Mouse (Mus musculus): ENCODE data around the gene Dnase2b.
A peak's percentile ranks its signal among the peaks of the same experiment; 100 is the strongest.

Dnase2b gene

DNA sequence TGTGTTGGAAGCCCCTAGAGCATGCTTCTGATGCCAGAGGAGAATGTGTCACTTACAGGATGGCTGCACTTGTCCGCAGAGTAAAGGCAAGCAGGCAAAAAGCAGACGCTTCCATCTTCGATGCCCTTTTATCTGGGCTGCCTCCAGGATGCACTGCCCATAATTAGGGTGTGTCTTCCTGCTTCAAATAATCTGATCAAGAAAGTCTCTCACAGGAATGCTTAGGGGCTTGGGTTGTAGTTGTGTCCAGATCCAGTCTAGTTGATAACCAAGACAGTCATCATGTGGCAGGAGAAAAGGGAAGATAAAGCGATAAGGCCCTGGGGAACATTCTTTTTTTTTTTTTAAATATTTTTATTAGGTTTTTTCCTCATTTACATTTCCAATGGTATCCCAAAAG is at the start of gene Dnase2b:
Gene Dnase2b, minus strand, starts transcription at position 101 of the 400 bp plus-strand sequence.
- no peak for DNase-seq (ENCODE audit: low read depth, low spot score)

DNA sequence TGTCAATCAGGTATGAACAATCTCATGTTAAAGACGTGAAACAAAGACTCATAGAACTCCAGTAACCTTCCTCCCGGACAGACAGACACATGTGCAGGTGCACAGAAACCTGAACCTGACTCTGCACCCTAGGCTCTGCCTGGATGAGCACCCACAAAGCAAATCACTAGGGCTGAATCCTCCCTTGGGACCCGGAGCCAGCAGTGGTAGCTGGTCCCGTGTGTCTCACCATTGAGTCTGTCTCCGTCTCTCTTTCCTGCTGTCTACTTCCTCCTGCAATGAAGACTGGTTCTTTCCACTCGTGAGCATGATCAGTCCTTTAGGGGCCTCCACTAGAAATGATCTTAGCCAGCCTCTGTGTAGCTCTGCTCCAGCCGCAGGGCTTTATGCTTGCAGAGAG is 46.5 kb upstream of the Dnase2b start:
- DNase-seq (ENCODE audit: low read depth, low spot score) = no peak

DNA sequence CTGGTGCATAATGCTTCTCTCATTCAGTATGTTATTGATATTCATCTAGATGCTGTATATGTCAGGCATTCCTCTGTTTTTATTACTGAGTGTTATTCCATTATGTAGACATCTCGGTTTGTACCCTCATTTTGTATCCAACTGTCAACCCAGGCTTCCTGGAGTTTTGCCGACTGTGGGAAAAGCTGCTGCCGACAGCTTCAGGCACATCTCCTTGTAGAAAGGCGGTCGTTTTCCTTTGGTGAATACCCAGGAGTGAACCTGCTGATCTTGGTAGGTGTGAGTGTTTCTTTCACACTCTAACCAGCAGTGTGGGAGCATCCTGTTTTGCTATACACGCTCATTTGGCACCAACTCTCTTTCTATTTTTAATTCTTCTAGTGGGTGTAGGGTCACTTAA is 45.6 kb upstream of the Dnase2b start:
- peak; percentile 39 for DNase-seq (ENCODE audit: low read depth, low spot score)

DNA sequence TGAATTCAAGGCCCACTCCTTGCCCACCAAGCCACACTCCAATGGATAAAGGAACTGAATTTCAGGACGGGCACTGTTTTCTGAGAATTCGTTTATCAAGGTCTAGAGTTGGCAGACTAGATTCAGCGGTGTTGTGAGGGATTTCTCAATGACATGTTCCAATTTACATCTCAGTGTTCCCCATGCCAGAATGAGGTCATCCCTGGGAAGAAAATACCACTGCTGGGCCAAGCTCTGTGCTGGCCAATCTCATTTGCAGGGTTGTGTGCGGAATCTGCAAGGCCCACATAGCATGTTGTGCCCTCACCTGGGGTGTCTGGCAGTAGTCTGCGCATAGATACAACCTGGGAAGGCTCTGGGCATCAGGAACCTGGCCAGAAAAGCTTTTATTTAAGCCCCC is 43.9 kb upstream of the Dnase2b start:
- no peak for DNase-seq (ENCODE audit: low read depth, low spot score)

DNA sequence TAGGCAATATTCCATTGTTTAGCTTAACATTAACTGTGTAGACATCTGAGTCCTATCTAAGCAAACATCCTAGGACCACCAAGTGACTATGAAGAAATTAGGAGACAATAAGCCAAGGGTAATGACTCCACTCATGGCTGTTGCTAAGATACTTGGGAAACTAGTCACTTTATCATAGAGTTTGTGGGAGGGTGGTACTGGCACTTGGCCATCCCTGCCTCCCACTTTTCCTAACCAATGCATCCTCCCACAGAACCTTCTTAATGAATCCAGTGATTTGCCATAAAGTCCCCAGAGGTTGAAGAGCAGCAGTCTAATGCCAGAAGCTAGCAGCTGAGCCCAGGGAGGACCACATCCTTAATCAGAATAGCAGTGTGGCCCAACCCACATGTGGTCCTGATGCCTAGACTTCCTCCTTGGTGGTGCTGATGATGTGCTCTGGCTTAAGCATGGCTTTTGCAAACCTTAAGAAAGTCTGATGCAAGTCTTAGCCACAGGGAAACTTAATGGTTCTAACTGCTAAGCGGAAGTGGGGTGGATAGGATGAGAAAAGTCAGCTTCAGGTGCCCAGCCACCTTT is 42.8 kb upstream of the Dnase2b start:
- DNase-seq (ENCODE audit: low read depth, low spot score) = peak; percentile 27

DNA sequence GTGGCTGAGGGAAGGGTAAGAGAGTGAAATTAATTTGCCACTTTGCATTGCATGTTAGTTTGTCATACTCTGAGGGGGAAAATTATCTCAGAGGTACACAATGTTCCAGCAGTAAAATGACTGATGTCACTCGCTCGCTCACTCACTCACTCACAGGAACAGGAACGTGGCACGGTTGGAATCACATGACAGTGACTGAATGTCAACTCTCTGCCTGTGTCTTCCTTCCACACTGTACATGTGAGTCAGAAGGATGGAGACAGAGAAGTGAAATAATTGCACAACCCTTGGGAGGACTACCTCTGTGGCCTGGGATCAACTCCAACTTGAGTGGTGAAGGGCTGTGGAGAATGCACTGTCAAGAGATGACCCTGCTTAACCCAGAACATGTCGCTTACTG is 42.0 kb upstream of the Dnase2b start:
- no peak for DNase-seq (ENCODE audit: low read depth, low spot score)

DNA sequence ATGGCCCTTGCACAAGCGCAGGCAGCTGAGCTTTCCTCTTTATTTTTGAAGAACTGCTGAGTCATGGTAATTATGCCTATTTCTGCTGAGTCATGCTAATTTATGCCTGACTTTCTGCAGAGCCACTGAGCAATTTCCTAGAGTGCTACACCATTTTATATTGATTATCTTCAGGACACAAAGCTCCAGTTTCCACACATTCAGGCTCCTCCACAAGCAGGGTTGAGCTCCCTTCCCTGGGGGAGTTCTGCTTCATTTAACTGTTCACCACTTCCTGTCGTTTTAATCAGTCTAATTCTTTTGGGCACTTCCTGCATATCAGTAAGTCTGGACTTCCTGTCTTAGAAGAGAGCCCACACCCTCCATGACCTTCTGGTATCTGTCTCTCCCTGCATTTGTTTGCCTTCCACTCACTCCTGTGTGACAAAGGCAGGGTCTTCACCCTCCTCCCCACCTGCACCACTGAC is 39.7 kb upstream of the Dnase2b start:
- no peak for DNase-seq (ENCODE audit: low read depth, low spot score)

DNA sequence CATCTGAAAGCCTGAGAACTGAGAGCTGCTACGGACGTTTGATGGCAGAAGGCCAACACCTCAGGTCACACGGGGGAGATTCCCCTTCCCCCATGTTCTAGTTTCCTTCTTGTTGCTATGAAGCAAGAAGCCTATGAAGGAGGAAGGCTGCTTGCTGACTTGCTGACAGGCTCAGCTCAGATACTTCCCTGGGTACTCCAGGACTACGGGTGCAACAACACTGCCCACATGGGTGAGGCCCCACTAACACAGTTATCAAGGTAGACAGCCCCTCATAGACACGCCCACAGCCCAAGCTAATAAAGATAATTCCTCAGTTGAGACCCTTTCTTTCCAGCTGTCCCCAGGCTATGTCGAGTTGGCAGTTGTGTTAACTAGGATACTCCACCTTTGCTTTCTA is 38.3 kb upstream of the Dnase2b start:
- DNase-seq (ENCODE audit: low read depth, low spot score) = no peak

DNA sequence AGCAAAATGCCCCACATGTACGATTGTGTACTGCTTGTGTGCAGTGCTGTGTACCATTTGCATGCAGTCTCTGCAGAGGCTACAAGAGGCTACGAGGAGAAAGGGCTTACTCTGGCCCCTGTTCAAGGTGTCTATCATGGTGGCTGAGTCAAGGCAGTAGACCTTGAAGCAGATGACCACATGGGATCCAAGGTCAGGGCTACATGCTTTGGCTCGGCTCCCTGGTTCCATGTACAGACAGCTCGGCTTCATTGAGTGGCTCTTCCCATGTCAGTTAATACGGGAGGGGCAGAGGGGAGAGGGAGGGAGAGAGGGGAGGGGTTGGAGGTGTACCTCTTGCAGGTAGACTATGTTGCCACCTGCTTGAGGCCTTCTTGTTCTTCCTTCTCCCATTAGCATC is 37.0 kb upstream of the Dnase2b start:
- no peak for DNase-seq (ENCODE audit: low read depth, low spot score)

DNA sequence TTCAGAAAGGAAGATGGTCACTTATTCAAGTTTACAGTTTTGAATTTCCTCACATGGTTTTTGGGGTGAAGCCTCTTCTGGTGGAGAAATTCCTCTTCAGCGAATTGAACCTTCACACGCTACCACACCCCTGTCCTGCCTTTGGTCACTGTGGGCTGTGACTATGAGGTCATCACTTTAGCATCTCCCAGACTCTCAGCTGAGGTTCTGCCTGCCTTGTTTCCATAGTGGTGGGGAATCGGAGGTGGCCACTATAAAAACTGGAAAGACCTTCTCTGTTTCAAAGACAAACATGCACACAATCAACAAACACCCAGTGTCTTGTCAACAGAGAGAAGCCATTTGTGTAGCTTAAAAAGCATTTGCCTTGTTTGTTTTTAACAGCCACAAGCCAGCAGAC is 35.8 kb upstream of the Dnase2b start, which contains the start of gene 4930503B20Rik:
Gene 4930503B20Rik, minus strand, starts transcription at position 101 of the 400 bp plus-strand sequence.
- DNase-seq (ENCODE audit: low read depth, low spot score) = no peak

DNA sequence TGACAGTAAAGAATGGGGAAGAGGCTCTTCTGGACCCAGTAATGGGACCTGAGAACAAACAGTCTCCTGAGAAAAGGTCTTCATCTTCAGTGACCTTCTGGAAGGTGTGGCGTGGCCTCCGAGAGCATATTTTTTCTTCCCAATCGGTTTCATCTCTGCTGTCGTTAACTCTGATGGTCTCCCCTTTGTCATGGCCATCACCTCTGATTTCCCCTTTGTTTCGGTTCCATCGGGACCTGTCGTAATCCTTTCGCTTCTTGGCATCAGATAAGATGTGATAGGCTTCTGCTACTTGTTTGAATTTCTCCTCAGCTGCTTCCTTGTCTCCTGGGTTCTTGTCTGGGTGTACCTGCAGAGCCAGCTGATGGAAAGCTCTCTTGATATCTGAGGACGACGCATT is 35.3 kb upstream of the Dnase2b start:
- DNase-seq (ENCODE audit: low read depth, low spot score) = no peak

DNA sequence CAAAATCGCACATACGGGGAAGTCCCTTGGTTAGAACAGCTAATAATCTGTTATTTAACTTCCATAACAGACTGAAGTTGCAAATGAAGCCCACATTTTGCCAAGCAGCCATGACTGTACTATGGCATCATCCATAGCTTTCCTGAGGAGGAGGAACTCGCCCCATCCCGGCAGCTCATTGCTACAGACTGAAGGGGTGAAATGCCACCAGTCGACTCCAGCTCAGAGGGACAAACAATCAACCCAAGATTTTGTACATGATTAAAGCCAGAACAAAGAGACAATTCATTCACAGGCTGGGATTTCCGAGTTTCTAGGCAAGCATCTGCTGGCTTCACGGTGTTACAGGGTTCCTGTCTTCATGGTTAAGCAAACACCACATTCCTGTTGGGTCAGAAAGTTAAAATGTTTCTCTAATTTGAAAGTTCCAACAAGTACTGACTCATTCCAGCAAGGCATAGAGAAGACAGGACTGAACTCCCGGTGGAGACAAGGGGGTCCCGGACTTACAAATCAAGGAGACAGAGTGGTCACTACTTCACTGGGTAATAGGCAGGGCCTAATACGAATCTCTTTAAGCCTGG is 34.0 kb upstream of the Dnase2b start:
- no peak for DNase-seq (ENCODE audit: low read depth, low spot score)

DNA sequence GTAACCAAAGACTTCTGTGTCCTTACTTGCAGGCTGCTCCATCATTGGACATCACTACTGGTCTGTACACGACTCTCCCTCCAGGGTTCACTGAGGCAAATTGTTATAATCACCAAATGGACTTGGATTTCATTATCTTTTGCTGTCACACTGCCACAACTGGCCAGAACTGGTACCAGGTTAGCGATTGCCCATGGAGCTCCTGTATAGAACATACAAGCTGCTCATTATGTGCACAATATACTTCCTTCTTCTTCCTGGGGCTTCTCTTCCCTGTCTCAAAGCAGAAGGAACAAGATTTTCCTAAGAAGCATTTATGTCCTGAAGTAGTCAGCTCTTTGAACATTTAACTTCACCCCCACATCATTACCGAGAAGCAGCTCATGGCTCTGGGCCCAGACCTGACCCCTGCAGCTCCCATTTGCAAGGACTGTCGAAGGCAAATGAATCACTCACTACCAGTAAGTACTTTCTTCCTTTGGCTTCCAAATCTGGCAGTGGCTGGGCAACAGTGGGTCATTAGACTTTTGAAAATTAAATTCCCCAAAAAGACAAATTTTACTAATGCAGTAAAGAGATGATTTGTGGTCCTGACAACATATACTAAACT is 26.5 kb upstream of the Dnase2b start:
- DNase-seq (ENCODE audit: low read depth, low spot score) = no peak

DNA sequence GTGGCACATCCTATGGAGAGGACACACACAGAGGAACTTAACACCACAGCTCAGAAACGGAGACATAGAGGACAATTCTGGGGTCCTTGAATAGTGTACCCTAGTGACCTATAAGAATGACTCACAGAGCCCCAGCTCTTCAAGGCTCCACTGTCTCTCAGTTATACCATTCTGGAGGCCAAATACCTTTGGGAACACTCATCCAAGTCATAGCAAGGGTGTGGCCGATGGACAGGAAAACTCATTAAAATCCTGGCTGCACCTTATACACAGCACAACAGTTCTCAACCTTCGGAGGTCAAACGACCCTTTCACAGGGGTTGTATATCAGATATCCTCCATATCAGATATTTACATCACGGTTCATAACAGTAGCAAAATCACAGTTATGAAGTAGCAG is 17.1 kb upstream of the Dnase2b start:
- no peak for DNase-seq (ENCODE audit: low read depth, low spot score)

DNA sequence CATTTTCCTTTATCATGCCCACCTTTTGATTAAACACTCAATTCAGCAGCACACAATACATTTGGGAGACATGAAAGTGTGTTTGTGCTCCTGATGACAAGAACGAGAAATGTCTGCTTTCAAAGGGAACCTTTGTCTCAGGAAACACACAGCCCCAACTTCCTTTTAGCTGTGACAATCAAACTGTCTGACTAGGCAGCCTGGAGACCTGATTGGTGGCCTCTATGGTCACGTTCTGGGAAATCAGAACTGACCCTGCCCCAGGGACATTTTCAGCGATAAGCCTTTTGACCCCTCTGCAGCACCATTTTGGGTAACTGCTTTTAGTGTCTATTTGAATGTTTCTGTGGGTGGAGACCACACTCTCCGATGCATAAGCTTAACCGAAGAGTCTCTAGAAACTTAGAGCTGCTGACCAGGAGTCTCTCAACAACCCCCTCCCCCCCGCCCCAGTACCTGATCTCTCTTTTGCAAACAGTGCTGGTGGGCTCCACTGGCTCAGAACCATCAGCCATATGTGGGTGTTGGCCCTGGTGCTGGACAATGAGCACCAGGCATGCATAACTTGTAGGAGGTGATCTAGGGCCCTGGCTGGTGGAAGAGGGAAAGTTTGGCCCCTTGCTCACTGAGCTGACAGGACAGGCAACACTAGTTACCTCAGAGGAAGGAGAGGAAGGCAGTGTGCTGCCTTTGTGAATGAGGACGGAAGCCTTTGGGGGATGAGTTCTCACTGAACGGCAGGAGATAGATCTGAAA is 13.0 kb upstream of the Dnase2b start:
- no peak for DNase-seq (ENCODE audit: low read depth, low spot score)

DNA sequence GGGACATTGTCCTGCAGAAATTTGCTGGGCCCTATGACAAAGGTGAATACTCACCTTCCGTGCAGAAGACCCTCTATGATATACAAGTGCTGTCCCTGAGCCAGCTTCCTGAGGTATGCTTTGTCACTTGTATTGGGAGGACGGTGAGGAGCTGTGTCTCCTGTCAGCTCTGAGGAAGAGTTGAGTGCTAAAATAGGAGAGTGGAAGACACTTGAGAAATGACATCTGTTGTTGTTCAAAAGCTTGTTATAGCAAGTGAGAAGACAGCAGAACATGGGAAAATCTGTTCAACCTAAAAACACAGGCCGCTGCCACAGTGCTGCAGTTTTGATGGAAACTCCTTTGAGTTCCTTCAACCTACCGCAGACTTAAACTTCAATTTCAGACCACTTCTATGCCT is 10.4 kb upstream of the Dnase2b start:
- DNase-seq (ENCODE audit: low read depth, low spot score) = peak; percentile 82

DNA sequence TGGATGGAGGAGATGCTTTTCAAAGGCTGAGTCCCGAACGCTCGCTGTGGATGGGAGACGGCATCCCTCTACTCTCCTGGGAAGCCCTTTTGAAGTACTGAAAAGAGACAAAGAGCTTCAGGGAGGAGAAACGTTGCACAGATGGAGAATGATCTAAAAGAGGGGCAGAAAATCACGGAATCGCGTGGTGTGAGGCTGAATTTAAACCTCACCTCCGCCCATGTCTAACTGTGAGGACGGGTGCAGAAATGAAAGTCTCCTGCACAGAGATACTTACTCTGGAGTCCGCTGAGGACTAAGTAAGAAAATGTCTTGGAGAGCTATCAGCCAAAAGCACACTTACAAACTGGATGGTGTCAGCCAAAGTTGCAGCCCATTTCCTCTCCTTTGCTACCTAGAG is 6.6 kb upstream of the Dnase2b start:
- DNase-seq (ENCODE audit: low read depth, low spot score) = peak; percentile 85

DNA sequence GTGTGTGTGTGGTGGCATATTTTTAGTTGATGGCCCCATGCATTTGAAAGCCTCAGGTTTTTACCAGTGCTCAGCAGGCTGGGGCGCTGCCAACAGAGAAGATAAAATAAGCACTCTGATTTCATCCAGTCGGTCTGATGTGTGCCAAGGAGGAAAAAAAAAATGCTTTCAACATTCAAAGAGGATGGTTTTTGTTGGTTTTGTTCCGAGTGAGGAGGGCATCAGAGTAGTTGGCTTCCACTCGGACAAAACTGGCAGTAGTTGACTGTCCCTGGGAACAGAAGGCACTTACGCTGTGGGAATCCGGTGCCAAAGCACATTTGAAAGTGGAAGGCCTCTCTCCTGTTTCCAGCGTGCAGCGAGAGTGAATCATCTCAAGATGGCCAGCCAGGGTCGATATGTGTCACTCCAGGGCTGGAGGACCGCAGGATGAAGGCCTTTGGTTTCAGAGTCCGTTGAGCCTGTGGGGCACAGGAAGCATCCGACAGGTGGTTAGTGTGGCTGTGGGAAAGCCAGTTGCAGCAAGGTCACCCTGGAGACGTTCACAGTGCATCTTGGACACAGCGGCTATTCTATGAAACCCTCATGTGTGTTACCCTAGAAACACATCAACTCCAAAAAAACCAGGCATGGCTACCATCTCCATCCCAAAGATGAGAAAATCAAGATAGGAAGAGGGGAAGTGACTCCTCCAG is 5.3 kb upstream of the Dnase2b start:
- DNase-seq (ENCODE audit: low read depth, low spot score) = peak; percentile 96

DNA sequence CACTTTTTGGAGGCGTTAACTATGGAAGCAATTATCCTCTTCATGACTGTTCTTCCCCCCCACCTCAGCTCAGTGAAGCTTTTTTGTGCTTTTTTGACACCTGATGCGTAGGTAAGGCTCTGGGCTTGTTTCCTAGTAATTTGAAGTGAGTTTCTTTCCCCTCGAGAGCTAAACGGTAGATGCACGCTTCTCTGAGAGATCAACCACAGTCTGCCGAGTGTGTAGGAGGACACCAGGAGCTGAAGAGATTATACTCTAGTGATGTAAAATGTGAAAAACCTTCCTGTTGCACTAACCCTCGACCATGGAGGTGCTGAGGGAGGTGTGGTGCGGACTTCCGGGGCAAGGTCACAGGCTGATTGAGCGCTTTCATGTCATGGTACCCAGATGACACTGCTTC is 4.7 kb upstream of the Dnase2b start:
- peak; percentile 86 for DNase-seq (ENCODE audit: low read depth, low spot score)

DNA sequence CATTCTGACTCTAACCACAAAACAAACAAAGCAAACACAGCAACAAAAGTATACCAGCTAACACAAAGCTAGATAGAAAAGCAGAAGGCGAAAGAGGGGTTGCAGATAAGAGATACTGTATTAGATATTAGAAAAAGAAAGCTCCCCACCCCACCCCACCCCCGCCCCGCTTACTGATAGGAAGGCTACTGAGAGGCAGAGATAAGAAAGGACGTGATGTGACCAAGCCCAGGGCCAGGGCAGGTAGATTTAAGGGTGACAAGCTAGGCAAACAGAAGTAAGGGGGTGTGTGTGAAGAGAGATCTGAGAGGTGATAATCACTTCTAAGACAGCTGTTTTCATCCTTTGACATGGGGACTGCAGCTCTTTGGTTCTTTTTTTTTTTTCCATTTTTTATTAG is 3.0 kb upstream of the Dnase2b start:
- no peak for DNase-seq (ENCODE audit: low read depth, low spot score)

DNA sequence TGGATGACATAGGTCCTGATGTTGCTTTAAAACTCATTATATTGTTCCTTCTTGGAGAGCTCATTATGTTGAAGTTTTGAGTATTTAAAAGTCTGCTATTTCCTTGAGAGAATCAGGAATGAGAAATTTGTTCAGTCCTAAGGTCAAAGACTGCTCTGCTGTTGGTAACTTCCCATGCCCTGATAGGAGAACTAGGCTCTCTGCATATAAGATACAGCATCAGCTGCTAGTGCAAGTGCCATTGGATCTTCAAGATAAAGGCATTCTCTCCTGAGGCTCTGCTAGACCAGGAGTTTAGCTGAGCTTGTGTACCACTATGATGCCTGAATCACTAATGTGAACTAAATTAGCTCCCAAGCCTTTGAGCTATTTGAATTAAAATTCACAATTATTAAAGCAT is 2.5 kb upstream of the Dnase2b start:
- no peak for DNase-seq (ENCODE audit: low read depth, low spot score)
